Mouse (Mus musculus): ENCODE results near the gene Ak9. TPM values are rescaled to one million over a fixed set of nuclear protein-coding genes. Genes with fewer than 3 reads are reported as not detected.

Ak9 gene
- polyA plus RNA-seq, 1 experiment from 2014 or later = not detected

DNA sequence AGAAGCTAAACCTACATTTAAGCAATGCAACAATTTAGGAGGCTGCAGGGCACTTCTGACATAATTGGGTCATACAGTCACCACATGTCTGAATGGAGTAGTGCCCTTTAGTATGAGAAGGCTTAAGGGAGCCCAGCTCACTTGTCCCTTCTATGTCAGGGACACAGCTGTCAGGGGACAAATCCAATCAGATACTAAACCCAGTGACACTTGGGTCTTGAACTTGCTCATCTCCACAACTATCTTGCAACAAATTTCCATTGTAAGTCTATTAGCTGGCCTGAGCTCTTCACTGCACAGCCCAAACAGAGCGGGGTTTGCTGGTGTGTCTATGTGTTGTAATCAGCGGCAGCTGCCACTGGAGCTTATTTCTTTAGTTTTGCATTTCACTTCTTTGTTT is 119.9 kb downstream of the Ak9 start:
- no peaks in the 10 kb centered on the region for H3K4me1 ChIP-seq (ENCODE audit: control insufficient read depth, low read depth, low read length)

DNA sequence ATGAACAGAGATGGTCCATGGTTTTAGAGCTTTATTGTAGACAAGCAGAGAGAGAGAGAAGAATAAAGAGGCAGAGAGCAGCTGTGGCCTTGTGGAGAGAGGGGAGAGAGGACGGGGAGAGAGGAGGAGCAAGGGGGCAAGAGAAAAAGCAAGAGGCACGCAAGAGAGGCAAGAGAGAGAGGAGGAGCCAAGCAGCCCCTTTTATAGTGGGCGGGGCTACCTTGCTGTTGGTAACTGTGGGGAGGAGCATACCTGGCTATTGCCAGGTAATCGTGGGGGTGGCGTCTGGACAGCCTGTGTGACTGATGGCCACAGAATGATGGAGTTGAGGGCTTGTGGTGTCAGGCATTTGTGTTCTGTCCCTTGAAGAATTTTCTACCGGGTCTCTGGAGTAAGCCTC is 122.6 kb downstream of the Ak9 start:
- H3K9me3 ChIP-seq (replicated peaks; ENCODE audit: control insufficient read depth, low read length) = no peaks in the 10 kb centered on the region
- 48% methylated on average over 6 of the region's 6 CpGs for WGBS (ENCODE audit: insufficient replicate concordance)
- H3K4me1 ChIP-seq (ENCODE audit: control insufficient read depth, low read depth, low read length) = no peaks in the 10 kb centered on the region
- no peaks in the 10 kb centered on the region for H3K36me3 ChIP-seq (ENCODE audit: control insufficient read depth, insufficient read depth)
- no peak overlapping the region for H3K9ac ChIP-seq (ENCODE audit: low read depth, low read length)
- no peak overlapping the region for H3K4me3 ChIP-seq (ENCODE audit: low read depth, low read length)
- no peak overlapping the region for H3K27ac ChIP-seq (ENCODE audit: low read length)
- ATAC-seq (ENCODE audit: low read depth) = no peak
- H3K27me3 ChIP-seq (ENCODE audit: control insufficient read depth, insufficient read depth, low read depth, low read length) = no peaks in the 10 kb centered on the region
- no peak overlapping the region for H3K4me2 ChIP-seq (ENCODE audit: low read depth, low read length)

More for the DNA sequence above, 119.9 kb downstream of the Ak9 start:
- Histone ChIP-seq H3K9me3 (replicated peaks; ENCODE audit: control insufficient read depth, low read length) (no peaks in the 10 kb centered on the region), H3K4me3 (ENCODE audit: low read depth, low read length) (no peak overlapping the region), H3K9ac (ENCODE audit: low read depth, low read length) (no peak overlapping the region), H3K4me2 (ENCODE audit: low read depth, low read length) (no peak overlapping the region), H3K27ac (ENCODE audit: low read length) (no peak overlapping the region), H3K27me3 (ENCODE audit: control insufficient read depth, insufficient read depth, low read depth, low read length) (no peaks in the 10 kb centered on the region), H3K36me3 (ENCODE audit: control insufficient read depth, insufficient read depth) (no peaks in the 10 kb centered on the region)
- WGBS (ENCODE audit: insufficient replicate concordance) = 76% methylated on average over 2 of the region's 2 CpGs
- no peak for ATAC-seq (ENCODE audit: low read depth)

DNA sequence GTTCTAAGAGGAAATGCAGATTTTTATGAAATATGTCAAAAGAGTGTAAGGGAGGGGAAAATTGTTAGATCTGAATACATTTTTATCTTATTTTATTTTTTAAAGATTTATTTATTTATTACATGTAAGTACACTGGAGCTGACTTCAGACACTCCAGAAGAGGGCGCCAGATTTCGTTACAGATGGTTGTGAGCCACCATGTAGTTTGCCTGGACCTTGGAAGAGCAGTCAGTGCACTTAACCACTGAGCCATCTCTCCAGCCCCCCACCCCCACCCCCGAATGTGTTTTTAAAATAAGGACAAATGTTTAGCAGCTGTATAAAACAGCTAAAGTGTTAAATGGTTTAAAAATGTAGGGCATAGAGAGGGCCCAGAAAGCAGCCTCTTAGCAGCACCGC is 130.8 kb downstream of the Ak9 start:
- Histone ChIP-seq H3K4me1 (ENCODE audit: control insufficient read depth, low read depth, low read length) (no peaks in the 10 kb centered on the region), H3K36me3 (ENCODE audit: control insufficient read depth, insufficient read depth) (no peaks in the 10 kb centered on the region), H3K27ac (ENCODE audit: low read length) (no peak overlapping the region), H3K9me3 (replicated peaks; ENCODE audit: control insufficient read depth, low read length) (no peaks in the 10 kb centered on the region), H3K27me3 (ENCODE audit: control insufficient read depth, insufficient read depth, low read depth, low read length) (no peaks in the 10 kb centered on the region), H3K4me3 (ENCODE audit: low read depth, low read length) (no peak overlapping the region), H3K9ac (ENCODE audit: low read depth, low read length) (no peak overlapping the region), H3K4me2 (ENCODE audit: low read depth, low read length) (no peak overlapping the region)
- ATAC-seq (ENCODE audit: low read depth) = no peak
- 24% methylated on average over 4 of the region's 4 CpGs for WGBS (ENCODE audit: insufficient replicate concordance)

DNA sequence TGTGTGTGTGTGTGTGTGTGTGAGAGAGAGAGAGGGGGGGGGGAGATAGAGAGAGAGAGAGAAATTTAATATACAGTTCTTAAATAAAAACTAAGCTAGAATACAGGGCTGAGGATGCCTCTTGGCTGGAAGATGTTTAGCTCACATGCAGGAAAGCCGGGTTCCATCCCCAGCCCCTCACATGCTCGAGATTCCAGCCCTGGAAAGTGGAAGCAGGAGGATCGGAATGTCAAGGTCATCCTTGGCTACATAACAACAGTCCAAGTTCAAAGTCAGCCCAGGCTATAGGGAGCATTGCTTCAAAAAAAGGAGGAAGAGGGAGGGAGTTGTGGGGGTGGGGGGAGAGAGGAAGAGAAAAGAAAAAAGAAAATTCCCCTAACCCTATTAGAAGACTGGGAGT is 131.4 kb downstream of the Ak9 start:
- no peaks in the 10 kb centered on the region for H3K36me3 ChIP-seq (ENCODE audit: control insufficient read depth, insufficient read depth)
- no peak overlapping the region for H3K4me3 ChIP-seq (ENCODE audit: low read depth, low read length)
- H3K4me1 ChIP-seq (ENCODE audit: control insufficient read depth, low read depth, low read length) = no peaks in the 10 kb centered on the region
- WGBS (ENCODE audit: insufficient replicate concordance) = 33% methylated on average over 3 of the region's 3 CpGs
- no peaks in the 10 kb centered on the region for H3K9me3 ChIP-seq (replicated peaks; ENCODE audit: control insufficient read depth, low read length)
- no peak overlapping the region for H3K9ac ChIP-seq (ENCODE audit: low read depth, low read length)
- H3K4me2 ChIP-seq (ENCODE audit: low read depth, low read length) = no peak overlapping the region
- no peak for ATAC-seq (ENCODE audit: low read depth)
- H3K27ac ChIP-seq (ENCODE audit: low read length) = no peak overlapping the region
- no peaks in the 10 kb centered on the region for H3K27me3 ChIP-seq (ENCODE audit: control insufficient read depth, insufficient read depth, low read depth, low read length)

DNA sequence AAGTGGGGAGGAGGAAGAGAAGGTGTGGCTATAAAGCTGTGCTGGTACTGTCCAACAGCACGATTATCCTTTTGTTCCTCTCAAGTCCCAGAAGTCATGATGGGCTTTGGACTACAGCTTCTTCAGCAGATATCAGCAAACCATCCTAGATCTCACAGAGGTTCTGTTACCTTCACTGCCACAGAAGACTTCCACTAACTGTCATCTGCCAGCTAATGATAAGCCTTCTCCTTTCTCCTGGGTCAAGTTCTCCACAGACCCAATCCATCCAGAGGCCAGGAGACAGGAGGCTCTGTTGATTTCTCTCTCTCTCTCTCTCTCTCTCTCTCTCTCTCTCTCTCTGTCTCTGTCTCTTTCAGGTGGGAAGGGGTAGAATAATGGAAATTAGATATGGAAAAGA is 144.4 kb downstream of the Ak9 start:
- WGBS (ENCODE audit: insufficient replicate concordance) = 5% methylated on average over 1 of the region's 1 CpGs
- H3K4me3 ChIP-seq (ENCODE audit: low read depth, low read length) = no peak overlapping the region
- peaks cover 15% of the 10 kb centered on the region for H3K4me1 ChIP-seq (ENCODE audit: control insufficient read depth, low read depth, low read length)
- H3K4me2 ChIP-seq (ENCODE audit: low read depth, low read length) = no peak overlapping the region
- no peak for ATAC-seq (ENCODE audit: low read depth)
- no peaks in the 10 kb centered on the region for H3K27me3 ChIP-seq (ENCODE audit: control insufficient read depth, insufficient read depth, low read depth, low read length)
- no peak overlapping the region for H3K9ac ChIP-seq (ENCODE audit: low read depth, low read length)
- H3K36me3 ChIP-seq (ENCODE audit: control insufficient read depth, insufficient read depth) = no peaks in the 10 kb centered on the region; the same call in 1 of the 2 replicates
- H3K27ac ChIP-seq (ENCODE audit: low read length) = no peak overlapping the region
- H3K9me3 ChIP-seq (replicated peaks; ENCODE audit: control insufficient read depth, low read length) = no peaks in the 10 kb centered on the region

DNA sequence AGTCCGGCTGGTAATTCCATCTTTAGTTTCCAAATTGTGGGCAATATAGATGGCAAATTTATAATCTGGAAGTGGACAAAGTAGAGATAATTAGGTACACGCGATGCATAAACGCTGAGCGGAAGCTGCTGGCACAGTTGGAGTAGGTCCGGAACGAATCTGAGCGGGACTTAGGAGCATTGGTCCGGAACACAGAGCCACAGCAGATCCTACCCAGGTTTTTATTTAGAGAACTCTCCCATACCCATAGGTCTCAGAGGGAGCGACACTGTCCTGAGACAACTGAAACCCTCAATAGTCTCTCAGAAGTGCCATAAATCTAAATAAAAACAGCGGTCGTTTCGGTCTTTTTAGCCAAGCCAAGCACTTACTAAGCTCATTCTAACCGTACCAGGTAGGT is 145.9 kb downstream of the Ak9 start:
- 12% methylated on average over 14 of the region's 14 CpGs for WGBS (ENCODE audit: insufficient replicate concordance)
- Histone ChIP-seq H3K9me3 (replicated peaks; ENCODE audit: control insufficient read depth, low read length) (no peaks in the 10 kb centered on the region), H3K9ac (ENCODE audit: low read depth, low read length) (peak overlapping the region; percentile 73), H3K4me1 (ENCODE audit: control insufficient read depth, low read depth, low read length) (peaks cover 15% of the 10 kb centered on the region), H3K4me2 (ENCODE audit: low read depth, low read length) (peak overlapping the region; percentile 88), H3K27me3 (ENCODE audit: control insufficient read depth, insufficient read depth, low read depth, low read length) (no peaks in the 10 kb centered on the region), H3K4me3 (ENCODE audit: low read depth, low read length) (peak overlapping the region; percentile 94), H3K27ac (ENCODE audit: low read length) (peak overlapping the region; percentile 89), H3K36me3 (ENCODE audit: control insufficient read depth, insufficient read depth) (no peaks in the 10 kb centered on the region; the same call in 1 of the 2 replicates)
- peak; percentile 15; the same call in 1 of the 2 replicates for ATAC-seq (ENCODE audit: low read depth)

DNA sequence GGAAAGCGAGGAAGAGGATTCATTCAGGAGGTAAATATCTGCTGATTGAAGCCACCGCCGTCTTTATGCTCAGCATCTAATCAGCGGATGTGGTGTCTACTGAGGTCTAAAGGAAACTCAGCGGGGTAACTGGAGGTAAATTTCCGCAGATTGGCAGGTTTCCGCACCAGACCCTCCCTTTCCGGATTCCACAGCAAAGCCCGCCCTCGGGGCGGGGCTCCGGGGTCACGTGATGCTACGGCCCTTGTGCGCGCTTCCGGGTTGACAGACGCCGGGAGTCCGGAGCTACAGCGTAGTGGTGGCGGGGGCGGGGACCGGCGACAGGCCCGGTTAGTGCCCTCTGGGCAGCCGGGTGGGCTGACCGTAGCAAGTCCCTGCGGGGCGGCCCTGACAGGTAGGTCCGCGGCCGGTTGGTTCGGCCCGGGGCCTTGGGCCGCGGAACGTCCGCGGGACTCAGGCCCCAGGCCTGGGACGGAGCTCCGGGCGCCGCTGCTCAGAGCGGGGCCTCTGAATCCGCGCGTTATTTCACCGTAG is 146.4 kb downstream of the Ak9 start, which contains the start of gene Zbtb24:
TSS of gene Zbtb24 (plus strand) at position 247 of the 534 bp plus-strand sequence.
- 0% methylated on average over 49 of the region's 49 CpGs for WGBS (ENCODE audit: insufficient replicate concordance)
- Histone ChIP-seq H3K9ac (ENCODE audit: low read depth, low read length) (peak within 1 kb of the TSS; percentile 92), H3K4me2 (ENCODE audit: low read depth, low read length) (peak within 1 kb of the TSS; percentile 88), H3K27ac (ENCODE audit: low read length) (peak within 1 kb of the TSS; percentile 89), H3K36me3 (ENCODE audit: control insufficient read depth, insufficient read depth) (no peaks in the 10 kb centered on the region; the same call in 1 of the 2 replicates), H3K4me1 (ENCODE audit: control insufficient read depth, low read depth, low read length) (peaks cover 15% of the 10 kb centered on the region), H3K27me3 (ENCODE audit: control insufficient read depth, insufficient read depth, low read depth, low read length) (no peaks in the 10 kb centered on the region), H3K9me3 (replicated peaks; ENCODE audit: control insufficient read depth, low read length) (no peaks in the 10 kb centered on the region), H3K4me3 (ENCODE audit: low read depth, low read length) (peak within 1 kb of the TSS; percentile 94)
- peak; percentile 96 for ATAC-seq (ENCODE audit: low read depth)

DNA sequence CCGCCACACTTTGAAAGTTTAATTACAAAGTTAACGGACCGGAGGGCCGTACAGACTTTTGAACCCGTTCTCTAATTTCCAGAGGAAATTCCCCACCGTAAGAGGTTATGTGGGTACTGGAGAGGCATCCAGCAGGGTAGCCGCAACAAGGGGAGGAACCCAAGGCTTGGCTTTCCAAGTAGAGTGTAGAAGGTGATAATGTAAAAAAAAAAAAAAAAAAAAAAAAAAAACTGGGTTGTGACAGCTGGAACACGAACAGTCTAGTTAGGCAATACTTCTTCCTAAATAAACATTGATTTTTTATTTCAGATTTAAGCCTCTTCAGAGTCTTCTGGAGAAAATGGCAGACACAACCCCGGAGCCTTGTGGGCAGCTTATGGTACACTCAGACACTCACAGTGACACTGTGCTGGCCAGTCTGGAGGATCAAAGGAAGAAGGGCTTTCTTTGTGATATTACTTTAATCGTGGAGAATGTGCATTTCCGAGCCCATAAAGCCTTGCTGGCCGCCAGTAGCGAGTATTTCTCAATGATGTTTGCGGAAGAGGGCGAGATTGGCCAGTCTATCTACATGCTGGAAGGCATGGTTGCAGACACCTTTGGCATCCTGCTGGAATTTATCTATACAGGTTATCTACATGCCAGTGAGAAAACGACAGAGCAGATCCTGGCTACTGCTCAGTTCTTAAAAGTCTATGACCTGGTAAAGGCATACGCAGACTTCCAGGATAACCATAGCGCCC is 147.2 kb downstream of the Ak9 start:
- peak overlapping the region; percentile 66 for H3K27ac ChIP-seq (ENCODE audit: low read length)

DNA sequence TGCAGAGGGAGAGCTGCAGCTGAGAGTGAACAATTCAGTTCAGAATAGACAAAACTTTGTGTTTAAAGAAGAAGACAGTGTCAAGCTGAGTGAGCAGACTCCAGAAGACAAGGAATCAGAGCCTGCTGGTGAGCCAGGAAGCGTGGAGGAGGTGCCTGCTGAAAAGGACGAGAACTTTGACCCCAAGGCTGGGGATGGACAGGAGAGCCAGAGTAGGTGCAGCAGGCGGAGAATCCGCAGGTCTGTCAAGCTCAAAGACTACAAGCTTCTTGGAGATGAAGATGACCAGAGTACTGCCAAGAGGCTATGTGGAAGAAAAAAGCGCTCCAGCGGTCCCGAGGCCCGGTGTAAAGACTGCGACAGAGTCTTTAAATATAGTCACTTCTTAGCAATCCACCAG is 147.9 kb downstream of the Ak9 start:
- no peak overlapping the region for H3K4me2 ChIP-seq (ENCODE audit: low read depth, low read length)
- H3K4me3 ChIP-seq (ENCODE audit: low read depth, low read length) = no peak overlapping the region
- 90% methylated on average over 9 of the region's 9 CpGs for WGBS (ENCODE audit: insufficient replicate concordance)
- peaks cover 2% of the 10 kb centered on the region for H3K36me3 ChIP-seq (ENCODE audit: control insufficient read depth, insufficient read depth)
- no peak for ATAC-seq (ENCODE audit: low read depth)
- H3K4me1 ChIP-seq (ENCODE audit: control insufficient read depth, low read depth, low read length) = peaks cover 15% of the 10 kb centered on the region
- no peak overlapping the region for H3K27ac ChIP-seq (ENCODE audit: low read length)
- no peaks in the 10 kb centered on the region for H3K27me3 ChIP-seq (ENCODE audit: control insufficient read depth, insufficient read depth, low read depth, low read length)
- H3K9ac ChIP-seq (ENCODE audit: low read depth, low read length) = no peak overlapping the region
- no peaks in the 10 kb centered on the region for H3K9me3 ChIP-seq (replicated peaks; ENCODE audit: control insufficient read depth, low read length)

More for the DNA sequence above, 147.2 kb downstream of the Ak9 start:
- 45% methylated on average over 18 of the region's 18 CpGs for WGBS (ENCODE audit: insufficient replicate concordance)
- Histone ChIP-seq H3K4me3 (ENCODE audit: low read depth, low read length) (peak overlapping the region; percentile 94), H3K4me2 (ENCODE audit: low read depth, low read length) (peak overlapping the region; percentile 79), H3K9me3 (replicated peaks; ENCODE audit: control insufficient read depth, low read length) (no peaks in the 10 kb centered on the region), H3K36me3 (ENCODE audit: control insufficient read depth, insufficient read depth) (no peaks in the 10 kb centered on the region; the same call in 1 of the 2 replicates), H3K4me1 (ENCODE audit: control insufficient read depth, low read depth, low read length) (peaks cover 15% of the 10 kb centered on the region), H3K27me3 (ENCODE audit: control insufficient read depth, insufficient read depth, low read depth, low read length) (no peaks in the 10 kb centered on the region), H3K9ac (ENCODE audit: low read depth, low read length) (peak overlapping the region; percentile 92)
- no peak for ATAC-seq (ENCODE audit: low read depth)

Measured in liver, embryonic 16.5 days (tissue).